Mouse (Mus musculus) adrenal gland, adult (tissue): ENCODE results near the gene Il19.

Experiments
- DNase-seq, 2 experiments: peaks; one replicate each; pipeline ENCODE4 v3.0.0; 2022 to 2023; ENCODE audit warnings: low spot score in 1 of 2; ENCODE audit not compliant: inconsistent age in 2 of 2

Gene Il19

DNA sequence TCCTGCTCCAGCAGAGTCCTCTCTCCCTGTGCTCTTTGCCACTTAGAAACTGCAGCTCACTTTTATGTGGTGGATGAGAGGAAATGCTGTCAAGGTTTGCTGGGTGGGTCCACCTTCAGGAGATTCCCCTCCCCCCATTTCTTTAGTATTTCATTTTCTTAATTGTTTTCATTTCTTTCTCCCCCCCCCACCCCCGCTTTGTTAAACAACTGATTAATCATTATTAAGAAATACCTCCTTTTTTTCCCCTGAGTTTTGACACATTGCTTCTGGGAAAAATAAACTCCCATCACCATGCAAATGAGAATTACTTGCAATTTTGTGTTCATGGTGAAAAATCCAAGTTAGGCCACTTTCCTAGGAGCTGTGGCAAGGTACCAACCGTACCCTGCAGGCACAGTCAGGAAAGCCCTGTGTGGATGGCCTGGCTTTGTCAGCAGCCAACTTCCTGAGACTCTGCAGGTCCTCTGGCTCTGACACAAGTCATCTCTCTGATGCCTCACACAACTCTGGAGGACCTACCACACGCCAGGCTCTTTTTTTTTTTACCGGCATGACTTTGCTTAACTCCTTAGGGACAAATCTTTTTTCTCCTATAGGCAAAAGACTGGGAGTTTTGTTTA lies at the start of gene Il19:
Gene Il19, minus strand, starts transcription at position 51 of the 623 bp plus-strand sequence.
- no peak for DNase-seq

DNA sequence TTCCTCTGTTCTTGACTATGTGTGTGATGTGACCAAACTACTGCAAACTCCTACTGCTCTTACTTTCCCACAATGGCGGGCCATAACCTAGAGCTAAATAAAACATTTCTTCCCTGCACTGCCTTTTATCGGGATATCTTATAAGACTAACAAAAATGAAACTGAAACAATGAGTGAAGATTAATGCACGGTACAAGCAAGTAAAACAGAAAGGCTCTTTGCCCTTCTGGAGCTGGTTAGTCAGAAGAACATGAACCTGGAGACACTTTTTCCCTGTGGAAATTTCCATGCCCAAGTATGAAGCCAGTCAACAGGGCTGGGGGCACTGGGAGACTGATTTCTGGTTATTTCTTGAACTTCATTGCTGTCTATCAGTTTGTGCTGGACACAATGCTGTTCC lies 49.4 kb upstream of the Il19 start:
- DNase-seq = peak in 1 of 2 experiments; percentile 58

DNA sequence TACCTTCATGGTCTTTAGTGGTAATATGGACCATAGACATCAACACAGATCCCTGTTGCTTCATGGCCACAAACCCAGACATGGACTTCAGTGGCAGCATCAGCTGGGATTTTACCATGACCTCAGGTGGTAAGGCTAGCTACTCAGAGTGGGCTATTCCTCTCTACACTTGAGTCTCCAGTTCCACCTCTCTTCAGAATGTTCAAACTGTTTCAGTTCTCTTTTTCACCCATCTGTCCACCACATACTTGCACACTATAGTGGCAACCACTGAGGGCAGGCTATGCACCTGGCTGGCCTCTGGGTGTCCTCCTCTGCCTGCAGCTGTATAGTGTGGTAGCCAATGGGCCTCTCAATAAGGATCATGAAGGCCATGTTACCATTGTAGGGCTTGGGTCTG lies 47.5 kb upstream of the Il19 start:
- peak in 1 of 2 experiments; percentile 49 for DNase-seq

DNA sequence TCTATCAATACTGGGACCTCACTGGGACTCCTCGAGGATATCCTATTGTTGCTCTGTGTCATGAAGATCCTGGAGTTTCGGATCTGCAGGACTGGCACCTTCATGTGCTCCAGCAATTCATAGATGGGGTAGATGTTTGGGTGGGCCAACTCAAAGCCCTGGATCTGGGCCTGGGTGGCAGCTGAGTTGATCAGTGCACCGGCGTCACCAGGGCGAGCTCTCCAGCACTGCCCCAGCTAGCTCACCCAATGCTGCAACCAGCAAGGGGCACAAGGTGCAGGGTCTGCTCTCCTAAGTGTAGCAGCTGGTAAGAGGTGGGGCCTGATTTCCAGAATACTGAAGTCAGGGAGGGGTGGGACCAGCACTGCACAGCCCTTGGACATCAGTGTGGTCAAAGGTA lies 47.1 kb upstream of the Il19 start:
- DNase-seq = no peak

DNA sequence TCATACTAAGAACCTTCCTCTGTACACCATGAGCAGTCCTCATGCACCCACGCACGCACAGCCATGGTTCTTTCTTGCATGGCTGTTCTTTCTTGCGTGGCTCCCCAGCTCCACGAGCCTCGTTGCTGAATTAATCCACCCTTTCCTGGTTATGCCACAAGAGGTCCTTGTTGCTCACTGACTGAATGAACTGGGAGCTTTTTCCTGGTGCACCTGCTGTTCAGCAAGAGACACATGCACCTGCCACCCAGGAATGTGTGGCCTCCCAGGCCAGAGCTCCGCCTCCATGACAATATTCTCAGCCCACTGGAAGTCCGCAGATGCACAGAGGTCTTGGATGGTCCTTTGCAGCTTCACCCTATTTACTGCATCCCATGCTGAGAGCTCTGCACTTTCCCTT lies 44.5 kb upstream of the Il19 start:
- DNase-seq = no peak

DNA sequence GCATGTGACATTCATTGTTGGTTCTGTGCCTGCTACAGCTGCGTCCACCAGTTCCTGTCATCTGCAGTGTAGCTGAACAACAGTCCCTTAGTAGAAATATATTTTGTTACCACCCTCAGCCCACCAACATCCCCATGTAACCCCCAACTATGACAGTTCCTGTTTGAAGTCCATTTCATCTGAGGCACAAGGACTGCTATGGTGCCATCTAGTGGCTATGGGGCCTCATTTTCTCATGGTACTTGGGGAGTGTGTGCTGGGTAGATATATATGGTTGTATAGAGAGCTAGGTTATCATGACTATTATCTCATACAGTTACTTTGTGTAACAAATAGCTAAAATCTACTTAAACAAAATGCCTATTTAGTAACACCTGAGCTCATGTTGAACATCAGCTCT lies 39.5 kb upstream of the Il19 start:
- peak; percentile 26 to 80 for DNase-seq

DNA sequence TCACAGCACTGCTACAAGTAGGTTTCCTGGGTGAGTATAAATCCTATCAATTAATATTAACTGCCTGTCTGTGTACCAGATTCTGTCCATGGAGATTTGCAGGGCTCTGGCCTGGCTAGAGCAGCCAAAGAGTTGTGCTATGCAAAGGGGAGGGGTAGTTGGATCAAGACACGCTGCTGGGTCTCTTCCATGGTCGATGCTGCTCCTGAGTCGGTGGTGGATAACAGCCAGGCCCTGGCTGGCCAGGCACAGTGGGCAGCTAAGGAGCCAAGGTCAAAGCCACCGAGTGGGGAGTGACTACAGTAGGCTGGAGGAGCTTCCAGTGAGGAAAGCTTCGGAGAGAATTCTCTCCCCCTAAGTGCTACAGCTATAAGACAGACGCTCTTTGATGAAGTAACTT lies 24.0 kb upstream of the Il19 start:
- DNase-seq = no peak

DNA sequence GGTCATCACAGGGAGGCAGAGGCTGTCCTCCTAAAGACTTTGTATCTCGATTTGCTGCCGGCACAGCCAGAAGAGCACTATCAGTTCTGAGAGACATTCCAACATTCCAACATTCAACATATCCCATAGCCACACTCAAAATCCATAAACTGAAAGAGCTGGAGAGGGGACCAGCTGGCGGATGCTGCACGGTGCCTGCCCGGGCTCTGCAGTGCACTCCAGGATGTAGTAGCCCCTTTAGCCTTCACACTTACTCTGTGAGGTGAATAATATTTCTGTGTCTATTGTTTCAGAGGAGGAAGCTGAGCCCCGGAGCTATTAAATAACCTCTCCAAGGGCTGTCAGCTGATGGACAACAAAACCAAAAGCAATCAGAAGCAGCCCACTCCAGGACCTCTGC lies 7.0 kb upstream of the Il19 start:
- no peak for DNase-seq

DNA sequence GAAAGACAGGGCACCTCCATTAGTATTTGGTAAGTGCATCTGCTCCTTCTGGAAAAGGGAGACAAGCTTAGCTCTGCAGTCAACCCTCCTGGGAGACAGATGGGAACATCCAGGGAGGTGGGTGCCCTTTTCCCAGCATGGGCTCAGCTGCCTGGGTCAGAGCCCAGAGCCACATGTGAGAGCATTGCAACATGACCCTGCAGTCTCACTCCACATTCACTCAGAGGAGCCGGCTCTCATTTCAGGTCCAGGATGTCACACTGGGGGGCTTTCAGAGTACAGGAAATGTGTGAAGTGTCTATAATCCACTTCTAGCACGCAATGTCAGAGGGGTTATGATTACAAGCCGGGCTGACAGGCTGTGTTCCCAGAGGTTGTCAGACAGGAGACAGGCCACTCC lies 1.9 kb upstream of the Il19 start:
- peak in 1 of 2 experiments; percentile 25 for DNase-seq

DNA sequence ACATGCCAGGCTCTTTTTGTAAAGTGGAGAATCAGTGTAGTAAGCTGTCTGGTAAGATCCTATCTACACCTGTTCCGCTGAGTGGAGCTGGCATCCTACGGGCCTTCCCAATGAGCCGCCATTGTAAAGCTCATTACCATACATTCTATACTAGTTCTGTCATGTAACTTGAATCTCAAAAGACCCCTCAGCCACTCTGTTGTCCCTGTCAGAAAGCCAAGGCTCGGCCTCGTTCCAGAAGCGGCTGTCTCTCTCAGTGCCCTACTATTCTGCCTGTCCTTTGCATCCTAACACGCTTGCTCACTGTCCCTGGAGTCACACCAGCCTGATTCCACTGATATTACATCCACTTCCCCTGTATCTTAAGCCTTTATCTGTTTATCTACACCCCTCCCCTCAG lies 1.7 kb downstream of the Il19 start:
- no peak for DNase-seq

DNA sequence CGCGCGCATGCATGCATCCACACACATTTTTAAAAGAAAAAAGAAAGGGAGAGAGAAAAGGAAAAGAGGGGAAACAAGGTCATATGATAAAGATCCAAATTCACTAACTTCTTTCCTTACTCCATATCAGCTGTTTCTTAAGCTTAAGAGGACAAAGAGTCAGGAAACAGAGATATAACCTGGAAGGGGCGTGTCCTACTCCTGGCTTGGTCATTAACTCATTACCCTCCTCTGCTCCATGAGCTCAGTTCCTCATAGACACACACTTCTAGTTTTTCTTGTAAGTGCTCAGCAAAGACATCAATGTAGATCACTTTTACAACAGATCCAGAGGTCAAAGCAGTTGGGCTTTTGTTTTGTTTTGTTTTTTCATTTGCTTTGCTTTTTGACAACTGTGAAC lies 2.7 kb downstream of the Il19 start:
- DNase-seq = no peak

DNA sequence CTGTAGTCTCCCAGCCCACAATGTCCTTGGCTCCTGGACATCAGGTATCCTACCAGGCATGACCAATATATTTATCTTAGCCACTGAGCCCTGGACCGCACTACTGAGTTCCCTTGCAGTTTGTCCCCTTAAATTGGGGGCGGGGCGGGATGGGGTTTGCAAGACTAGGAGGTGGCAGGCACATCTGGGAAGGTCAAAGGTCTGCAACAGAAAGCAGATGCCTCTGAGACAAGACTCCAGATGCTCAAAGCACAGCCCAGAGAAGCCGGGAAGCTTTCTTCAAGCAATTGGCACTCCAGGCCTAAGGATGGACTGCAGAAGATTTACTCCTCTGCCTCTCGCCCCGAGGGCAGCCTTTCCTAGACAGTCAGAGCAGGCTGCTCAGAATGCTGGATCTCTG lies 3.6 kb downstream of the Il19 start:
- DNase-seq = no peak

DNA sequence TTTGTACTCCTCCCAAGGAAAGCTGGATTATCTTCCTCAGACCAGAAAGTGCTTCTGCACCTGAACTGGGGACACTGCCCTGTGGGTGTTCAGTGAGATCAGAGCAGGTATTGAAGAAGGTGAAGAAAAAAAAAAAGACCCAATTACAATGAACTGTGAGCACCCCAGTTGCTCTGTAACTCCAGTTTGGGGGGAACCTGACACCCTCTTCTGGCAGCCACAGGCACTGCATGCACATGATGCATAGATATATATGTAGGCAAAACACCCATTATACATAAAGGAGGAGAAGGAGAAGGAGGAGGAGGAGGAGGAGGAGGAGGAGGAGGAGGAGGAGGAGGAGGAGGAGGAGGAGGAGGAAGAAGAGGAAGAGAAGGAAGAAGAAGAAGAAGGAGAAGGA lies 13.4 kb downstream of the Il19 start:
- DNase-seq = peak in 1 of 2 experiments; percentile 53

DNA sequence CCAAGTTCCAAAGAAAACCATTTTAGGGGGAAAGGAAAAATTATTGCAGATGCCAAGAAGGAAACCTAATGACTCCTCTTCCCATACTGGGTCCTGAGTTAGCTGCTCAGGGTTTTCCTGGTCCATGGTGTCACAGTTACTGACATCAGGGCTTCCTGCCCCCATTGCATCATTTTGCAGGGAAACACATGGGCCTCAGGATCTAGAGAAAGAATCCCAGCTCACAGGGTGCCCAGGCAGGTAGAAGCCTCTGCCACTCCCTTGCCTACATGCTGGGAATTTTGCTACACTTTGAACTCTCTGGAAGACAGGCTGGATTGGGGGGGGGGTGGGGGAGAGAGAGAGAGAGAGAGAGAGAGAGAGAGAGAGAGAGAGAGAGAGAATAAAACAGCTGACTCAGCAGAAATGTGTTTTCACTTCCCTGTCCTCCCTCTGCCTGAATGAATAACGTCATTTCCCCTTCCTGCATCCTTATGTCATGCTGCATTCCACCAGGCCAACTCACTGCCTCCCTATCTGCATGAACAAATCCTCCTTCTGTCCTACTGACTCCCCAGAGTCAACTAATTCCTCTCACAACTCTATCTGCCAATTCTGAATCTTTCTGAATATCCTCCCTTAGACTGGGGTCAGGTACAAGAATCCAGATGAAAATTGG lies 21.5 kb downstream of the Il19 start:
- no peak for DNase-seq

DNA sequence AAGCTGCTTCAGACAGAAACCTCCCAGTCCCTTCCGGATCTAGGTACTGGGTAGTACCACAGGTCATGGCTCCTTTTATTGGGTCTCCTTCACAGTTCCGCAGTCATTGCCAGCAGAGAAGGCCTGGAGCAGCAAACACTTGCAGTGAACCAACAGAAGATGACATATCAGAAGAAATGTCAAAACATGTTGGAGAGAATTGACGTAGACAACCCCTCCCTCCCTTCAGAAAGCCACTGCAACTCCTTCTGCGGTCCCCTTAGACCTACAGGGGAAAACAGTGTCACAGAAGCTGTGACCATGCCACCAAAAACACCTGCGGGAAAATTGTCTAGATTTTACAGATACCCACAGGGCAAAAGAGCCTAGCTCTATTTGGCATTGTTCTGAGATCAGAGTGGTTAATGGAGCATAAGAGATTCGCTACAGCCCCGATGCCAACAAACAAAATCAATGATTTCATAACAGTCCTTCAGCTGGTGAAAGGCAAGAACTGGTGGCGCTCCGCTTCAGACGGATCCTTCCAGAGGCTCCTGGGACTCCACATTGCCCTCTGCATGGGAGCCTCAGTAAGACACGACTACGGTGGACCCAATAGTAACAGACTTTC lies 28.4 kb downstream of the Il19 start, which contains the start of gene Il20:
Gene Il20, minus strand, starts transcription at position 51 of the 610 bp plus-strand sequence.
- DNase-seq = no peak

DNA sequence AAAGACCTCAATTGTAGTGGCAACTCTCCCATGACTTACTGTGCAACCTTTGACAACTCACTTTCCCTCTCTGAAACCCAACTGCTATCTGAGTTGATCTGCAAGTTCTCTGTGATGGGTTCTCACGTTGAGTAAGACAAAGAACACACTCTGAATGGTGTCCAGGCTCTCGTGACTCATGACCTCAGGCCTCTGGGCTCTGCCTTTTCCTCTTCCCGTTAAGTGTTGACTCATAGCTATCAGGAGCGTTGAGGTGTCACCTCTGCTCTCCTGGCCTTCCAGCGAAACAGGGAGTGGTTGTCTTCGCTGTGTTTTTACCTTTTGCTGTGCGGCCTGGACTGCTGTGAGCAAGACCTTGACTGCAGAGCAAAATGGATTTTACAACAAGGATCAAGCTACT lies 37.4 kb downstream of the Il19 start:
- DNase-seq = no peak

DNA sequence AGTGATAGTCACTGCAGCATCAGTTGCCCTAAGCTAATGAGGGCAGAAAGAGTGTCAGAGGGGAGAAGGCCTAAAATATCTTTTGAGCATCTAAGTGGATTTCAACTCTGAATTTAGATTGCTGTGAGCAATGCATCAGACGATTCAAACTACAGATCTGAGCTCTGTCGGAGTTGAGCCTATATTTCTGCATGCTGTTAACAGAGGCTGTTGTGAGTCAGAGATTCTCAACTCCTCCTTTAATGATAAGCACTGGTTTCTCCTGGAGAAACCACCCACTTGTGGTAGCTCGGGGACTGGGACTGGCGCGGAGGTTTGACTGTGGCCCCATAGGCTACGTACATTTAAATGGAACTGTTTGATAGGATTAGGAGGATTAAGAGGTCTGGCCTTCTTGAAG lies 45.4 kb downstream of the Il19 start:
- DNase-seq = no peak

DNA sequence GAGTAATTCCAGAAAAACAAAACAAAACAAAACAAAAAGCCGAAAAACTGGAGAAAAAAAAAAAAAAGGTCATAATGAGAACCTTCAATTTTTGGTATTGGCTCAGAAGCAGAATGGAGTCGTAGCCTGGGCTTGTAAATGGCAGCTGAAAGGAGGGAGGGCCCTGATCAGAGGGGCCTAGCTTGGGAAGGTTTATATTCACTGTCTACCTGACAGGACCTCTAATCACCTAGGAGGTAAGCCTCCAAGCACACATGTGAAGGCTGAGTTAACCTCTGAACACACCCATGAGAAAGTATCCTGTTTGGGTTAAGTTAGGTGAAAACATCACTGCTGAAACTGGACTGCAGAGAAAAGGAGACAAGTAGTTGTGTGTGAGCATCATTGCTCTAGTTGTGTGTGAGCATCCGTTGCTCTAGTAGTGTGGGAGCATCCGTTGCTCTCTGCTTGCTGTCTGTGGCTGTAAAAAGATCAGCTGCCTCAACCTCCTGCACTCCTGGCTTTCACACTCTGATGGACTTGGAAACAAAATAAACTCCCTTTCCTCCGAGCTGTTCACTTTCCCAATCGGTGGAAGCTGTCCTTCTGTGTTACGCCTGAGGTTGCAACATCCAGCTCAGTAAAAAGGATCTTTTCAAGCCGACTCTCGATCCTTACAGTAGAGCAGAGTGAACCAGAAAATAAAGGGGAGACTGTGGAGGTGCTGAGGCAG lies 46.4 kb downstream of the Il19 start:
- peak in 1 of 2 experiments; percentile 59 for DNase-seq

DNA sequence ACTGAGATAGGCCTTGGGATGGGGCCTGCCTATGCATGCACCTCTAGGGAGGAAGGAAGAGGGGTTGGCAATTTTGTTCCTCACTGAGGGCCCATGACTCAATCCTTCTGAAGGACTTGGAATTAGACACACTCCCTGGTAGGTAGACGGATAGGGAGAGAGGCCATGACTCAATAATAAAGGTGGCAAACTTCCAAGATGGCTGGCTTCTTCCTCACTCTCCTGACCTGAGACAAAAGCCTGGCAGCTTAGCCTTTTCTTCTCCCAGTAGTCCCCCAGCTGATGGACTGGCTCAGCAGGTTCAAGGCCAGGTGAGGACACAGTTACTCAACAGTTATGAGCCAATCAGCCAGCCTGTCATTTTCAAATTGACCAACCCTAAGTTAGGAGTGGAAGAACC lies 47.5 kb downstream of the Il19 start:
- DNase-seq = peak; percentile 83 to 95

DNA sequence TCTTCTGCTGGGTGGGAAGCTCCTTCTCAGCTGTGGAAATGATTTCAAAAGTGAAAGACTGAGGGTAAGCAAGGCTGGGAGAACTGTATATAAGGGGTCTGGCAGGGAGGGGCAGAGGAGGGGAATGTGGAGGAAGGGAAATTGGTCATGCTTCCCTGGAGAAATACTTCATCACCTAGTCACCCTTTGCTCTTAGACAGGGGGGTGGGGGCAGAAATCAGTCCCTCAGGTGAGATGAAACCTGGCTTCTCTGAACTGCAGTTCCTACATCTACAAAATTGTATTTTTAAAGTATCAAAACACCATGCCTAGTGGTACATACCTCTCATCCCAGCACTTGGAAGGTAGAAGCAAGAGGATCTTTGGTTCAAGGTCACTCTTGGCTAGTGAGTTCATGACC lies 52.6 kb downstream of the Il19 start, which contains the start of gene Il24:
Gene Il24, minus strand, starts transcription at position 101 of the 400 bp plus-strand sequence.
- DNase-seq = peak in 1 of 2 experiments; percentile 56

DNA sequence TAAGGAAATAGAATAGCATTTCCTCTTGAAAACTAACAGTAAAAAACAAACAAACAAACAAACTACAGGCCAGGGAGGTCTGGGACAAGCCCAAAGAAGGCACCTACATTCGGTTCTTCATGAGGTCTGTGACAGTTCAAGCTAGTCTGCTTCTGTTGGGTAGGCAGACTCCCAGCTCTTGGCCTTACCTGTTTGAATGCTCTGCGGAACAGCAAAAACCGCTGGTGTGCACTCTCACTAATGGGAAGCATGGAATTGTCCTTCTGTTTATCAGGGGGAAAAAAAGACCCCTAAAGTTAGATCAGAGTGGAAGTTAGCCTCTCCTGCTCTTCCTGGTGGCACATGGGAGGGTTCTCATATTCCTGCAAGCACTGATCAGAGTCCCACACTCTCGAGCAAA lies 56.8 kb downstream of the Il19 start:
- no peak for DNase-seq
